Mouse (Mus musculus) lung, adult 2 months (tissue): ENCODE results near the gene Sgms2. TPM values are rescaled to one million over a fixed set of nuclear protein-coding genes. Genes with fewer than 3 reads are reported as not detected.
"Not testable (repeated sequence)": the region's sequence is repeated elsewhere in the genome, so short reads cannot be mapped to it uniquely, and the experiment has no call there.

Source experiments
- DNase-seq: peaks from one replicate; pipeline ENCODE4 v3.0.0; 2022
- H3K4me1 ChIP-seq: fragments of 200-500 bp; 2 replicates; pipeline ENCODE4 v1.6.1; 2011; ENCODE audit warnings: low read length; ENCODE audit not compliant: control insufficient read depth, insufficient read depth
- H3K4me3 ChIP-seq: fragments of 200-500 bp; replicated peaks from 2 replicates; pipeline ENCODE3; 2011; ENCODE audit warnings: low read depth, mild to moderate bottlenecking, control low read depth, low read length; ENCODE audit errors: extremely low read depth
- CTCF ChIP-seq: fragments of 200-500 bp; IDR thresholded peaks from 2 replicates; pipeline ENCODE4 v1.5.1; 2011; ENCODE audit warnings: mild to moderate bottlenecking, low read length, control low read depth; ENCODE audit not compliant: insufficient read depth
- POLR2A ChIP-seq: fragments of 200-500 bp; IDR thresholded peaks from 2 replicates; pipeline ENCODE4 v1.6.1; 2011; ENCODE audit warnings: low read depth, mild to moderate bottlenecking, control low read depth, low read length, borderline replicate concordance; ENCODE audit errors: extremely low read depth
- WGBS: fragments of 180-500 bp; shearing (Covaris S2); methylation state at CpG from one replicate; pipeline ENCODE4 v1.1.7; 2018; 5-methylcytosine and 5-hydroxymethylcytosine counted together
- polyA plus RNA-seq: library from polyadenylated mRNA; depleted of rRNA; stranded (reverse); fragments of >200 nt; gene quantifications from 2 replicates; pipeline ENCODE4 v1.2.3, GENCODE M21; 2012

Sgms2 gene
- polyA plus RNA-seq, 1 experiment: 2.6 TPM

DNA sequence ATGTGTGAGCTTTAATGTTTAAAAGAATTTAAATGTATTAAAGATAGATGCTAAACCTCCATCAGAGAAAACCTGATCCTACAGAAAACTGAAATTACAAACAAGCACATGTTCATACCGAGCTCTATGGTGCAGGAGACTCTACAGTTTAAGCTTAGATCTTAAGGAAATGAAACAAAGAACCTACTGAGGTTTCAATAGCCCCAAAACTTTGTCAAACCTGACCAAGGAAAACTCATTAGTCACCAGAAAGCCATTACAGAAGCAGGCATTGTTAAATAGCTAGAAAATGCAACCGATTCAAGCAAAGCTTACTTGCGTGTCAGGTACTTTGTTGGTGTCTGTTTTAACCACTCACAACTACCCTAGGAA, 142.6 kb downstream of the Sgms2 start:
- no peak overlapping the region for H3K4me3 ChIP-seq
- H3K4me1 ChIP-seq: no peaks in the 10 kb centered on the region
- DNase-seq: no peak
- WGBS: 77% methylated on average over 3 of the region's 3 CpGs
- TF ChIP-seq CTCF: no peak
- no peak for TF ChIP-seq POLR2A

DNA sequence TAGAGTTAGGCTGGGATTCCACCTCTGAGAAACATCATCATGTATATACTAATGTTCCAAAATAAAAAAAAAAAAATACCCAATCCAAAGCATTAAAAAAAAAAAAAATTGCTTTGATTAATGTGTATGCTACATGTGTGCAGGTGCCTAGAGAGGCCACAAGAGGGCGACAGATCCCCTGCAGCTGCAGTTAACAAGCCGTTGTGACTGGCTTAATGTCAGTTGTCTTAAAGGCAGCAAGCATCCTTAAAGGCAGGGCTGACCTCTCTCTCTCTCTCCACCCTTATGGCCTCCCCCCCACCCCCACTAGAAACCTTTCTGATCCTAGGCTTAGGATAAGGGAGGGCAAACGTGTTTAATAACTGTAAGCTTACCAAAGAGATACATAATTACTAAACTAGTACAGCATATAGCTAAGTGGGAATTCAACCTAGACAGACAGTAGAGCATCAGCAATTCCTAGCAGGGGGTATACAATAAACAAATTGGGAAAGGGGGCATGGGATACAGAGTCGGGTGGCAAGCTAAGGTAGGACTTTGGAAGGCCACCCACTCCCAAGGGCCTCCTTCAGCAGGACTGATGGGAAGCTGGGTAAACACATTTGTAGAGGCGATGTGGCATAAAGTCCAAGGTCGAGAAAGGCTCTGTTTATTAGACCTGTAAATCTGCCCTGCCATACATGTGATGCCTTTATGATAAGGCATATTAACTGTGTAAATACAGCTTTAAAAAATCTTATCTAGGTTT, 143.2 kb downstream of the Sgms2 start:
- no peak overlapping the region for H3K4me3 ChIP-seq
- 48% methylated on average over 6 of the region's 6 CpGs for WGBS
- no peak for DNase-seq
- H3K4me1 ChIP-seq: no peaks in the 10 kb centered on the region
- TF ChIP-seq POLR2A (no peak), CTCF (peak; percentile 66)

DNA sequence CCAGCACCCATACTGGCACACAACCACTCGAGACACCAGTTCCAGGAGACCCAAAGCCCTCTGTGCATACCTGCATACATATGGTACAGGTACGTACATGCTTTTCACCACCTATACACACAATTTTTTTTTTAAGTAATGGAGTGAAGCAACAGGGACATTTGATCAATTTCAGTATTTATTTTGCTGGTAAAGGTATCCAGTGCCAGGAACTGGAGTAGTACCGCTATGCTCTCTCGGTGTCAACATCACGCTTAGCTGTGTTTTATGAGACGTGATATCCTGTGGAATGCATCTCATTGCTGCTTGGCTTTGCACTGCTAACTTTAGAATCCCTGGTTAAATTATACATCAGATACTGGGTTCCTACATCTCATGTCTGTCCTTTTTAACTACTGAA, 145.3 kb downstream of the Sgms2 start:
- no peak overlapping the region for H3K4me3 ChIP-seq
- no peak for TF ChIP-seq CTCF
- TF ChIP-seq POLR2A: no peak
- DNase-seq: no peak
- 91% methylated on average over 6 of the region's 6 CpGs for WGBS
- no peaks in the 10 kb centered on the region for H3K4me1 ChIP-seq

DNA sequence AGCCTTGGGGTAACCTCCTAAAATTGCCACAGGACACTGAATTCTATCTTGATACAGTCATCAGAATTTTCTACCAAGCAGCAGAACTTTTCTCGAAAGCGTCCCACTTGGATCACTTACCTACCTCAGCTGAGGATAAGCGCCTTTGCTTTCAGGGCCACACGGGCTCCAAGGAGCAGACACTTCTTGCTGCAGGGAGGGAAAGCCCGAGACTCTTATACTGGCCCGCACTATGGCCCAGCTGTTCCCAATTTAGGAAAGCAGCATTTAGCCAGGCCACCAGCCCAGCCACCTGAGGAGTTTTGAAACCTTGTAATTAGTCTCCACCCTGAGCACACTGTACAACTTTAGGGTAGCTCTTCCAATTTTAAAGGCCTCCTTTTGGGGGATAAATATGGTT, 147.9 kb downstream of the Sgms2 start:
- TF ChIP-seq POLR2A: no peak
- no peak for TF ChIP-seq CTCF
- DNase-seq: no peak
- Histone ChIP-seq H3K4me3 (no peak overlapping the region), H3K4me1 (no peaks in the 10 kb centered on the region)
- WGBS: 79% methylated on average over 6 of the region's 6 CpGs

DNA sequence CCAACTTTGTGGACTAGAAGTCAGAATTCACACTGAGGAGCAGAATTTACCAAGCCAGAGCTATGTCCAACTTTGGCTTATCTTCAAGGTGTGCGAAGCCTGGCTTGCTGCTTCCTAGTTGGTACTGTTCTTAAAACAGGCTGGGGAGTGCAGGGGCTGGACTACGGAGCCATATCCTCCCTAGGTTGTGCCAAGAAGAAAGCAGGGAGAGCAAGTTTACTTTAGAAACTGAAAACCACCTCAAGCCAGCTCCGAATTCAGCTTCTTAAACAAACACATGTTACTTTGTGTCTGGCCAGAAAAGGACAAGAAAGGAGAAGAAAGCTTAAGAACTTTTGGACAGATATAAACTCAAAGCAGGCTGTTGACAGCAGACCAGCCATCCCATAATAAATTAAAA, 150.3 kb downstream of the Sgms2 start:
- Histone ChIP-seq H3K4me3 (no peak overlapping the region), H3K4me1 (no peaks in the 10 kb centered on the region)
- DNase-seq: no peak
- WGBS: 36% methylated on average over 3 of the region's 3 CpGs
- TF ChIP-seq POLR2A: no peak

DNA sequence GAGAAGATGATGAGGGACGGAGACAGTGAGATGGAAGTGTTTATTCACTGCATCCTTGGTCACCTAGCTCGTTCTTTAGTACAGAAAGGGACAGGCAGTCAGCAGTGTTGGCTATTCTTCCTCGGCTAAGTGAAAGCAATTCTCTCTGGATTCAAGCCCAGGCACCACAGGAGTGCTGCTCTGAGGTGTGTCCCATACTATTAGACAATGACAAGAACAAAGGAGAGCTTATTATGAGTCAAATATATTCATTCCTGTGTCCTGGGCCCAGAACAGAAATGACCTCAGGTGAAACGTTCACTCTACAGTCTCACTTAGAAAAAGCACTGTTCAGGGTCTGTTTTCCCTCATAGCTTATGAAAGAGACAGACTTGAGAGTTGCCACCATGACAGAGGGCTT, 151.9 kb downstream of the Sgms2 start:
- Histone ChIP-seq H3K4me3 (no peak overlapping the region), H3K4me1 (peaks cover 4% of the 10 kb centered on the region)
- 69% methylated on average over 4 of the region's 4 CpGs for WGBS
- no peak for TF ChIP-seq POLR2A
- TF ChIP-seq CTCF: no peak
- DNase-seq: no peak

DNA sequence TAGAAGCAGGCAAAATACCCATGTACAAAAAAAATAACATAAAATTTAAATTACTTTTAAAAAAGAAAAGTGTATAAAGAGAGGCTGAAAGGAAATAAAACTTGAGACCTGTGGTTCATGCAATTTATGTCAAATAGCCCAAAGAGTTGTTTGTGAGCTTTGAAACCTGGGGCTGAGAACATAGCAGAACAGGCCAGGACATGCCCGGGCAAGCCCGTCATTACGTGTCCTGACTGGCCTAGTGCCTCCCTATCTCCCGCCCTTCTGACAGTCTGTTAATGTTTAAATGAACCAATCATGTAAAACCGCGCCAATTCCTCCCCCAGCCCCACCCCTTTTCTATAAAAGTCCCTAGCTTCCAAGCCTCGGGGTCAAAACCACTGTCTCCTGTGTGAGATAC, 153.5 kb downstream of the Sgms2 start:
- WGBS: 94% methylated on average over 7 of the region's 7 CpGs
- H3K4me1 ChIP-seq, DNase-seq, H3K4me3 ChIP-seq: not testable (repeated sequence)

DNA sequence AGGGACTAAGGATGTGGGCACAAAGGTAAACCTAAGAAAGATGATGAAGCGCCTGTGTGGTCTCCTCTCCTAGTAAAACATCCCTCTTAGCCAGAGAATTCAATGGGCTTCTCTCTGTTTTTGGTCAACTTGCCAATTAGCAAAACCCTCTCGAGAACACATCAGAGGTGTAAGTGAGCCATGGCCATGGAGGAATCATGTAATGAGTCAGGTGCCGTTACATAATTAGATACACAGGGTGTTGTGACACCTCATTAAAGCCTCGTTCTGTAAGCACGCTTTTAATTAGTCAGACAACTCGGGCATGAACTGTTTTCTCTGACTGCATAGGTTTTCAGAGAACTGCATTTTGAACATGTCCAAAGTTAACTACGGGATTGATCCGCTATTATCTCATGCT, 154.6 kb downstream of the Sgms2 start:
- peaks cover 9% of the 10 kb centered on the region for H3K4me1 ChIP-seq
- 92% methylated on average over 8 of the region's 8 CpGs for WGBS
- no peak overlapping the region for H3K4me3 ChIP-seq
- no peak for DNase-seq
- TF ChIP-seq CTCF (no peak), POLR2A (no peak)

DNA sequence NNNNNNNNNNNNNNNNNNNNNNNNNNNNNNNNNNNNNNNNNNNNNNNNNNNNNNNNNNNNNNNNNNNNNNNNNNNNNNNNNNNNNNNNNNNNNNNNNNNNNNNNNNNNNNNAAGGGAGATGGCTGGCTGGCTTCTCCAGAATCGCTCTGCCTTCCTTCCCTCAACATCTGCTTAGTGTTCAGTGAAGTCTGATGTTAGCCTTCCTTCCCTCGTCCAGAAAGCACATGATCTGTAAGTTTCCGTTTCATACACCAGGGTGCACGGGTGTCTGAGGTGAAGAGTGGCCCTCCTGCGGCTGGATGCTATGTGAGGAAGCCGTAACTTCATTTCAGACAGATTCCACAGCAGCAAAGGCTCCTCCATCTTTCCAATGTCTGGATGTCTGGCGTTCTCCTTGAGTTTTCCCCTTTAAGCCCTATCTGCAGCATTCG, 156.1 kb downstream of the Sgms2 start:
- no peak for DNase-seq
- 57% methylated on average over 8 of the region's 8 CpGs for WGBS
- TF ChIP-seq CTCF: no peak
- no peak for TF ChIP-seq POLR2A
- H3K4me3 ChIP-seq: no peak overlapping the region
- H3K4me1 ChIP-seq: peaks cover 9% of the 10 kb centered on the region

DNA sequence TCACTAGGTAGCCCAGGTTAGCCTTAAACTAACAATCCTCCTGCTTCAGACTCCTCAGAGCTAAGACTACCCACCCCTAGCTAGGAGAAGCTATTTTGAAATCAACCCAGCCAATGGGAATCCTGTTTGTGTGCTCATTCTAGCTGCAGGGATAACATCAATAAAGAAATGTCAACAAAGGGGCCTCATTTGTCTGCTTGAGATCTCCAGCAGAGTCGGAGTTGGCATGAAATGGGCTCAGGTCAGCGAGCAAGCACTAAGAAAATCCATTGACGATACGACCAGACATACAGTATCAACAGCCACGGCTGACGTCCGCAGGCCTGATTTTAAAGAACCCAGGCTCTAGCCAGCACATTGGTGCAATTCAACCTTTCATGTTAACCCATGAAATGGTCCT, 164.0 kb downstream of the Sgms2 start:
- H3K4me3 ChIP-seq: no peak overlapping the region
- H3K4me1 ChIP-seq: no peaks in the 10 kb centered on the region
- no peak for DNase-seq
- TF ChIP-seq POLR2A: no peak
- WGBS: 64% methylated on average over 7 of the region's 7 CpGs
